Mouse (Mus musculus) liver, embryonic 14.5 days (tissue): Measurements from ENCODE around the gene Plk3.

ENCODE experiments used
- CTCF ChIP-seq: IDR thresholded peaks from 2 replicates; pipeline ENCODE4 v1.5.1; 2016; ENCODE audit warnings: antibody characterized with exemption, low read depth, control low read depth
- EP300 ChIP-seq: IDR thresholded peaks from 2 replicates; pipeline ENCODE4 v1.6.1; 2016; ENCODE audit warnings: antibody characterized with exemption, low read depth

- TF ChIP-seq CTCF, result peak; percentile 99
- TF ChIP-seq EP300, result no peak
These were observed 12.4 kb upstream of the Plk3 start for GRCm38 (mm10) chr4:117146176-117146575.
